In genomic region chr2:84455236-84455799, GRCm38 (mm10) we compare ENCODE assay signal across 8 mouse cellular contexts. TPM values are rescaled to one million over a fixed set of nuclear protein-coding genes. Genes with fewer than 3 reads are reported as not detected.
A peak's percentile ranks its signal among the peaks of the same experiment; 100 is the strongest.
DNase-seq lines count a peak whose midpoint lies in the region; ATAC-seq lines count a peak whose summit lies in the region.

No protein-coding gene starts in this region.

- no peak overlapping the region for H3K9ac ChIP-seq in midbrain, embryonic 14.5 days (replicated peaks; ENCODE audit: low read length)

- no peaks in the 10 kb centered on the region for H3K27me3 ChIP-seq in midbrain, embryonic 14.5 days (ENCODE audit: control insufficient read depth, insufficient read depth, low read length)

- DNase-seq in urinary bladder, postnatal 14 days (ENCODE audit: low spot score): peak; percentile 40
- no peak for DNase-seq in urinary bladder, adult 18-20 months (ENCODE audit: low spot score in 2 of 2)
- peak; percentile 26 for DNase-seq in cerebellum, adult 8-10 months
- peak; percentile 85 for DNase-seq in forelimb bud, embryonic 11.5 days (ENCODE audit: low read depth, low spot score)
- DNase-seq in kidney, adult 11 months: peak; percentile 35
- DNase-seq in left cerebral cortex, postnatal 4 days: peak; percentile 11
- DNase-seq in midbrain, embryonic 14.5 days: peak; percentile 90
- DNase-seq in thymus, postnatal 25 days: peak; percentile 54

- intact Hi-C loops in left cerebral cortex, postnatal 4 days (cut with DNase I): loop anchor here (5.0 kb wide), 1 partner anchor 207 kb away; no protein-coding TSS in a partner anchor

- 10% methylated on average over 5 of the region's 5 CpGs for WGBS in midbrain, embryonic 14.5 days

- H3K4me3 ChIP-seq in midbrain, embryonic 14.5 days (replicated peaks; ENCODE audit: low read depth, low read length): no peak overlapping the region

- H3K4me2 ChIP-seq in midbrain, embryonic 14.5 days (ENCODE audit: low read length): no peak overlapping the region

- H3K9me3 ChIP-seq in midbrain, embryonic 14.5 days (ENCODE audit: control insufficient read depth, low read length): no peaks in the 10 kb centered on the region

- no peaks in the 10 kb centered on the region for H3K4me1 ChIP-seq in midbrain, embryonic 14.5 days (ENCODE audit: control insufficient read depth, insufficient read depth, low read length)

- peak; percentile 67; the same call in 1 of the 2 replicates for ATAC-seq in midbrain, embryonic 14.5 days (ENCODE audit: low FRiP score, low TSS enrichment)

- no peaks in the 10 kb centered on the region for H3K36me3 ChIP-seq in midbrain, embryonic 14.5 days (ENCODE audit: control insufficient read depth, insufficient read depth, low read length)

- no peak overlapping the region for H3K27ac ChIP-seq in midbrain, embryonic 14.5 days (replicated peaks; ENCODE audit: low read depth, low read length)

RNA-seq across cellular contexts. Expression of gene Tfpi, which starts 21.3 kb away (rescaled TPM):
- 10 to 100 TPM in 1 of 2 experiments, 1 to 10 TPM in 1; 9.3 to 10.3 TPM for total RNA-seq in left cerebral cortex, postnatal 4 days (2021)
- polyA plus RNA-seq in midbrain, embryonic 14.5 days (2014; fragmentation: Nextera tagmentation; extraction: Ambion mirVana): 5.5 and 17.7 TPM in 2 replicates

RNA-seq across cellular contexts. Expression of gene Calcrl, which starts 30.1 kb away (rescaled TPM):
- 1 to 10 TPM; 5.7 to 7.5 TPM for total RNA-seq in left cerebral cortex, postnatal 4 days (2021)
- polyA plus RNA-seq in midbrain, embryonic 14.5 days (2014; fragmentation: Nextera tagmentation; extraction: Ambion mirVana): 3.5 and 10.6 TPM in 2 replicates

Comparison
In these comparisons a context has a peak if more than half of its experiments do, and no peak if none do; other contexts are left out.
1. DNase-seq: peak in urinary bladder, postnatal 14 days (single experiment), cerebellum, adult 8-10 months (single experiment), forelimb bud, embryonic 11.5 days (single experiment), kidney, adult 11 months (single experiment), left cerebral cortex, postnatal 4 days (single experiment), midbrain, embryonic 14.5 days (single experiment) and thymus, postnatal 25 days (single experiment); none in urinary bladder, adult 18-20 months (0 of 2).